Mouse (Mus musculus): ENCODE measurements around the gene Usp33.
A peak's percentile ranks its signal among the peaks of the same experiment; 100 is the strongest.
"Not testable (repeated sequence)": the region's sequence is repeated elsewhere in the genome, so short reads cannot be mapped to it uniquely, and the experiment has no call there.

Usp33 gene

DNA sequence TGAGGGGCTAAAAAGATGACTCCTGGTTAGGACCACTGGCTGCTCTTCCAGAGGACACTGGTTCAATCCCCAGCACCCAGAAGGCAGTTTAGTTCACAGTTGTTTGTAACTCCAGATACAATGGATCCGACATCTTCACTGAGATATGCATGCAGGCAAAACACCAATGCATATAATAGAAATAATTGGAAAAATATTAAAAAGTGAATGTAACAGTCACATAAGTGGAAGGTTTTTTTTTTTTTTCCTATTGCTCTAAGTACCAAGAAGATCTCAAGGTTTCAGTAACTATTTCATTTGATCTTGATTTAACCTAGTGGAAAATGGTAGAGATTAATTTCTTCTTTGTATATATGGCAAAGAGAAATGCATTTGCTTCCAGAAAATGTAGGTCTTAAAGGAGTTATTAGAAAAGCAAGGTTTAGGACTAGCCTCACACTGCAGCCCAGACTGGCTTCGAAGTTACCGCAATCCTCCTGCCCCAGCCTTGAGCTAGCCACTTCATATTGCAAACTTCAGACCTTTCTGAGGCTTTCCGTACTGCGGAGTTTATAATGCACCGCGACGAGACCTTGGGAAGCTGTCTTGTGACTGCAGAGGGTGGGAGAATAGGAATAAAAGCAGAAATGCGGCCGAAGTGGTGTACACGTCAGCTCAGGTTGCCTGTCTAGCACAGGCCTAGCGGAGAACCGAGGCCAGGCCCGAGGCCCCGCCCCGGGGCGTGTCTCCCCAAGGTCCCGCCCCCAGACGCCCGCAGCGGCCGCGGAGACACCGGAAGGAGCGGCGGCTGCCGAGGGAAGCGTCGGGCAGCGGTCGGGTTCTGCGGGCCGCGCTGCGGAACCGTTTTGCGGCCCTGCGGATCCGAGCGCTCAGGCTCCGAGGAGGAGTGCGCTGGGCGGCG is at the start of gene Usp33:
Usp33 (plus strand) TSS at position 747 of the 901 bp plus-strand sequence.
- DNase-seq (ENCODE audit: low spot score), result peak; percentile 87

DNA sequence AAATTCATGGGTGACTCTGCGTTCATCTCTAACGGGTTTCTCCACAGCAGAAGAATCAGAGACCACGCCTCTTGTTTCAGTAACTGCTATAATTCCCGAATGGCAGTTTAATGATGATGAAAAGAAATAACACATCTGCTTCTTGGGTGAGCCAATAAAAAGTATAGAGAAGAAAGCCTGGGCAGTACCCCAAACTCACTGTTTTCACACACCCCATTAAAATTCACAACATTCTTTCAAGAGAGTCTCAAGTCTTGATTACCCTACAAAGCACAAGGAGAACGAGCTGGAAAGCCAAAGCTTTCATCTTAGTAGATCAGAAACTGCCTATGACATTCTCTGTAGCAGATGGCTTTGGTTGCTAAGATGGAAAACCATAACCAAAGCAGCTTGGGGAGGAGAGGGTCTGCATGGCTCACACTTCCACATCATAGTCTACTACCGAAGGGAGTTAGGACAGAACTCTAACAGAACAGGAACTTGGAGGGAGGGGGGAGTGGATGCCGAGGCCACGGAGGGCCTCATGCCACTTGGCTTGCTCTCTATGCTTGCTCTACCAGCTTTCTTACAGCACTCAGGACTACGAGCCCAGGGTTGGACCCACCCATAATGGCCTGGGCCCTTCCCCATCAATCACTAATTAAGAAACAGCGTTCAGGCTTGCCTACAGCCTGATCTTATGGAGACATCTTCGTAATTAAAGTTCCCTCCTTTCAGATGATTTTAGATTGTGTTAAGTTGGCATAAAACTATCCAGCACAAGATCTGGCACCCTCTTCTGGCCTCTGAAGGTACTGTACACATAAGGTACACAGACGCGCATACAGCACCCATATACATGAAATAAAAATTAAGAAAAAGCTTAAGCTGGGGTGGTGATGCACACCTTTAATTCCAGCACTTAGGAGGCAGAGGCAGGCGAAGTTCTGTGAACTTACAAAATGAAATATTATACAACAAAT is 45.6 kb upstream of the Usp33 start:
- no peak for DNase-seq (ENCODE audit: low spot score)

DNA sequence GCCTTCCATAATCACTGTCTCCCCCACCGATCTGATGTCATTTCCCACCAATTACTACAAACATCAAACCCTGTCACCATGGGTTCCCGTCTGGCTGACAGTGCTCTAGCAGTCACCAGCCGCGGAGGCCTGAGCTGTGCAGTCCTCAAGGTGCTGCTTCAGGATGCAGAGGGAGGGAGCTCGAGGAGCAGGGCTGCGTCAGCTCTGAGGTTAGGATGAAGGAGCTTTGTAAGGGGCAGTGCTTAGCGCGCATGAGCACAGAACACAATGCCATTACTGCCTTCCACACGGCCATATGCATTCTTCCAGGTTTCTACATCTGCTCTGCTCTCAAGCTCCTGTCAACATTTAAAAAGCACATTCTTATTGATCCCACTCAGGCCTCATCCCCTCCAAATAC is 43.3 kb upstream of the Usp33 start:
- DNase-seq (ENCODE audit: low spot score), result no peak

DNA sequence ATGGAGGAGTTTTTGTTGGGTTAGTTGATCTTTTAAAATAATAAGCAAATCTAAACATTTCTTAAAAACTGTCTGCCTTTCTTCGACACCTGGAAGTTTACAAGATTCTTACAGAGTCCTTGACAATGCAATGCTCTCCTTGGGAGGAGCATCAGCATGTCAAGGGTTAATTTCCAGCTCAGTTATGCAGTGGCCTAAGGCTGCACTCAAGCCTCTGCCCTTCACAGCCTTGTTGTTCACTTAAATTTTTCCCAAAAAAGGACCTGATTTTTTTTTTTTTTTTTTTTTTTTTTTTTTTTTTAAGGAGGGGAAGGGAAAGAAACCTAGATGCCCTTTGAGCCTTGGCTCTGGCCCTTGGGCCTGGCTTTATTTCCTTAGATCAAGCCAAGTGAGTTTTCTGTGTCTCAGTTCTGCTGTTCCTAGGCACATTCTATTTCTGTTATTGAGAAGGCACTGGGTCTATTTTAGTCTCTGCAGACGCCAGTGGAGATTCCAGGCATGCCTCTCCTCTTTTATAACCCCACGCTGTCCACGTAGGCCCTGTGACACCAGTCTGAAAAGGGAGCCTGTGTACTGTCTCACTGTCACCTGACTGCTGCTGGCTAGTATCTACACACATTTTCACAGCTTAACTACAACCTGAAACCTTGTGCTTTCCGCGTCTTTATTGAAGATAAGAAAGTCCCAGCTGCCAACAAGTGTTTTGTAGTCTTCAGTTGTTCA is 42.0 kb upstream of the Usp33 start:
- no peak for DNase-seq (ENCODE audit: low spot score)

DNA sequence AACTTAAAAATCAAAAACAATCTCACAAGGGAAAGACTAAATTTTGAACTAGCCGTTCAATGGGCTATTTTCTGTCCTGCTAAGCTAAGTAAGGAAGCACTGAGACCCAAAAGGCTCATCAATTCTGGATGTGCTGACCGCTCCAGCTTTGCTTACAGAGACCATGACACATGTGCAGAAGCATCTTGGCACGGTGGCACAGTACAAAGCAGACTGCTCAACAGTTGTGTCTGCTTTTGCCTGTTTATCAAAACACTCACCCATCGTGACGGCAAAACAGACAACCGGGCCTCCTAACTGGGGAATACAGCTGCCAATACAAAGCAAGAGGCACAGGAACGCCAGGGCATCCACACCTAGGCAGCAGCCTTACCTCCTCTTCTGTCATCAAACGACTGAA is 41.2 kb upstream of the Usp33 start:
- DNase-seq (ENCODE audit: low spot score), result no peak

DNA sequence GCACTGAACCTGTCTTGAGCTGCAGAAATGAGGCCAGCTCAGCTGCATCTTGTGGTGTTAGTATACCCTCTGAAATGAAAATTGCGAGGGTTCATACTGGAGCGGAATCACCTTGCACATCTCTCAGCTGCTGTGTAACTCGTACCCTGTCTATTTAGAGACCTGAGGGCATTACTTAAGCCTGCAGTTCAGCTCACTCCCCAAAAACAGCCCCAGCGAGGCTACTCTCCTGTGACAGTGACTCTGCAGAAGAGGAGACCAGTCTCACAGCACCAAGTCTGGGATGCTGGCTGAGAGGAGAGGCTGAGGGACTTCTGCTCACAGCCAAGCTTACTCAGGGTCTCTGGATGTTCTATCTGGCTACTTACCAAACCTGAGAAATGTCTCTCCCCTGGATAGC is 40.3 kb upstream of the Usp33 start:
- DNase-seq (ENCODE audit: low spot score), result no peak

DNA sequence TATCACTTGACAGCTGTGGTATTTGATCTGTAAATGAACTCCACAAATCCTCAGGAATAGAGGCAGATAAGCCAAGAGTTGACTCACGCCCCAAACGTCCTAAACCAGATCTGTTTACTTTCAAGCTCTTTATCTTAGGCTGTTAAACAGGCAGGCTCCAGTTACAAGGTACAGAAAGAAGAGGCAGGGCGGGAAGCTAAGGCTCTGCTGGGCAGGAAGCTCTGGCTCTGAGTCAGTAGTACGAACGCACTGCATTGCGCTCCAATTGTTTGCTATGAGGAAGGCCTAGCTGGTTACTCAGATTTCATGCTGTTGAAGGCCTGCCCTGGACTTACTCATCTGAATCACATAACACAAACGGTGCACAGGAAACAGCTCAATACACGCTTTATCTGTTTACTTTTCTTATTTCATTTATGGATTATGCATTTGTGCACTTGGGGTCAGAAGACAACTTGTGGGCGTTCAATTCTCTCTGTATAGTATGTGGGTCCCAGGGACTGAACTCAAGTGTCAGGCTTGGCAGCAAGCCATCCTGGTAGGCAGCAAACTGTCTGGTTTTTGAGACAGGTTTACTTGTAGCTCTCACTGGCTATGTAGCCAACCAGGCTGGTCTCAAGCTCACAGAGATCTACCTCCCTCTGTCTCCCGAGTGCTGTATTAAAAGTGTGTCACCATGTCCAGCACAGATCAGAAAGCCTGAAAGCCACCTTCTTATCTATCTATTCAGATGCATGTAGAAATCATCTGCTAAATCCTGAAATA is 37.6 kb upstream of the Usp33 start:
- DNase-seq (ENCODE audit: low spot score), result no peak

DNA sequence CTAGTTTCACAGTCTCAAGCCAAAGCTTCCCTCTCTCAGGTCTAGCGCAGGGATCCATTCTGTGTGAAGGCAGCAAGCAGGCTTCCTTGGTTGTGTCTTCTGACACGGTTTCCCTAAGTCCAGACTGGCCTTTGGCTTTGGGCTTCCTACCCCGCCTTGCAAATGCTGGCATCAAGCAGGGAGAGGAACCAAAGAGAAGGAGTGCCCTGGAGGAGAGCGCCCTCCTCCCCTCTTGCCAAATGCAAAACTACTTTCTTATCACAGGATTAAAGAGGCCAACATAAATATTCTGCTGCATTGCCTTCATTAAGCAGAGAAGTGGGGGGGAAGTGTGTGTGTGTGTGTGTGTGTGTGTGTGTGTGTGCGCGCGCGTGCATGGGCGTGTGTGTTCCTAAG is 37.0 kb upstream of the Usp33 start:
- no peak for DNase-seq (ENCODE audit: low spot score)

DNA sequence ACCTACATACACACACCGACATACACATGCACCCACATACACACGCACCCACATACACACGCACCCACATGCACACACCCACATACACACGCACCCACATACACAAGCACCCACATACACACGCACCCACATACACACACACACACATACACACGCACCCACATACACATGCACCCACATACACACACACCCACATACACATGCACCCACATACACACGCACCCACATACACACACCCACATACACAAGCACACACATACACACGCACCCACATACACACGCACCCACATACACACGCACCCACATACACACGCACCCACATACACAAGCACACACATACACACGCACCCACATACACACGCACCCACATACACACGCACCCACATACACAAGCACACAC is 31.6 kb upstream of the Usp33 start:
- not testable (repeated sequence) for DNase-seq (ENCODE audit: low spot score)

DNA sequence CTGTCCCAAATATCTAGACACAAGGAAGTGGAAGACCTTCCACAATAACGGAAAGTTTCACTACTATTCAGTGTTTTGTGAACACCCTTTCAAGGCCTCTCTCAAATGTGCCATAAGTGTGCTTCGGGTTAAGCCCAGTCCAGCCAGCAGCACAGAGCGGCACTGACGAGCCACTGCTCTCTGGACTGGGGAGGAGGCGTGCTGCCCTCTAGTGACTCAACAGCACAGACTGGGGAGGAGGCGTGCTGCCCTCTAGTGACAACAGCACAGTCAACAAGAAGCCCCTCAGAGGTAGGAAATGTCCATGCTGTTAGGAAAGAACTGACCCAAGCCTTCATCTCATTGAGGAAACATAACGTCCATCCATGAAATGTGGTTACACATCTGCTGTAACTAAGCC is 30.7 kb upstream of the Usp33 start:
- peak; percentile 42 for DNase-seq (ENCODE audit: low spot score)

DNA sequence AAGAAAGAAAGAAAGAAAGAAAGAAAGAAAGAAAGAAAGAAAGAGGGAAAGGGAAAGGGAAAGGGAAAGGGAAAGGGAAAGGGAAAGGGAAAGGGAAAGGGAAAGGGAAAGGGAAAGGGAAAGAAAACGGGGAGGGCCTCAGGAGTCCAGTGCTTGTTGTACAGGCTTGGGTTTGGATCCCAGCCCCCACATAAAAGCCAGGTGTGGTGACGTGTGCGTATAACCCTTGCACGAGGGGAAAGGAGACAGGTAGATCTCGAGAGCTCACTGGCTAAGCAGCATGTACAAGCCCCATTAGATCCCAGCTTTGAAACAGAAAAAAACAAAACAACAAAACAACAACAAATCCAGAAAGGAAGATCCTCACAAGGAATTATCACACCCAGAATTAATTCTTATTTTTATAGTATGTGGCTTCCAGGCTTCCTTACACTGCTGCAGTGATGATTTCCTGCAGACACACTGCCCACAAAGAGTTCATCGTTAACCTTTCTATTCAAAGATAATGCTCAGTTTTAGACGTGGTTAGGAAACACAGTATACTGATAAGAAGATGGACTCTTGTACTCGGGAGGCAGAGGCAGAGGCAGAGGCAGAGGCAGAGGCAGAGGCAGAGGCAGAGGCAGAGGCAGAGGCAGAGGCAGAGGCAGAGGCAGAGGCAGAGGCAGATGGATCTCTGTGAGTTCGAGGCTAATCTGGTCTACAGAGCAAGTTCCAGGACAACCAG is 29.7 kb upstream of the Usp33 start:
- not testable (repeated sequence) for DNase-seq (ENCODE audit: low spot score)

DNA sequence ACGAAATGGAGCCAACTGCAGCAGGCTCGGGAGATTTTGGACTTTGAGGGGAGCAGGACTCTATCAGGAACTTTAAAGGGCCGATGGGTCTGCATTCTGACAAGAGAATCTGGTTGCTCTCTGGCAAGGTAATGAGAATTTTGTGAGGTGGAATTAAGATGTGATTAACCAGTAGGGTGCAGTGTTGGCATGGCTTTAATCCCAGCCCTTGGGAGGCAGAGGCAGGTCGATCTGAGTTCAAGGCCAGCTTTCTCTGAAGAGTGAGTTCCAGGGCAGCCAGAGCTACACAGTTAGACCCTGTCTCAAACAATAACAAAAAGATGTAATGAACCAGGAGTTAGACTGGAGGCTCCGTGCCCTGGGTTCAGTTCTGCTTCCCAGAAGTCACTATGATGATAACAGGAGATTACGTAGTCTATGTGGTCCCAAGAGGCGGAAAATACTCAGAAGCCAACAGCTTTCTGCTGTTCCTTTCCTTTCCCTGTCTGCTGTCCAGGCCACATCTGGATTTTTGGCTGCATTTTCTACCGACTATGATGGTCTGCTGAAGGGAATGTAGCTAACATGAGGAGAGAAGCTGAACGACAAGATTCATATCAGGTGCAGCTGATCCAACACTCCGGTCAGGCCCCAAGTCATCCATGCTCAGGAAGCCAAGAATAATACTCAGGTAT is 25.2 kb upstream of the Usp33 start:
- DNase-seq (ENCODE audit: low spot score), result no peak

DNA sequence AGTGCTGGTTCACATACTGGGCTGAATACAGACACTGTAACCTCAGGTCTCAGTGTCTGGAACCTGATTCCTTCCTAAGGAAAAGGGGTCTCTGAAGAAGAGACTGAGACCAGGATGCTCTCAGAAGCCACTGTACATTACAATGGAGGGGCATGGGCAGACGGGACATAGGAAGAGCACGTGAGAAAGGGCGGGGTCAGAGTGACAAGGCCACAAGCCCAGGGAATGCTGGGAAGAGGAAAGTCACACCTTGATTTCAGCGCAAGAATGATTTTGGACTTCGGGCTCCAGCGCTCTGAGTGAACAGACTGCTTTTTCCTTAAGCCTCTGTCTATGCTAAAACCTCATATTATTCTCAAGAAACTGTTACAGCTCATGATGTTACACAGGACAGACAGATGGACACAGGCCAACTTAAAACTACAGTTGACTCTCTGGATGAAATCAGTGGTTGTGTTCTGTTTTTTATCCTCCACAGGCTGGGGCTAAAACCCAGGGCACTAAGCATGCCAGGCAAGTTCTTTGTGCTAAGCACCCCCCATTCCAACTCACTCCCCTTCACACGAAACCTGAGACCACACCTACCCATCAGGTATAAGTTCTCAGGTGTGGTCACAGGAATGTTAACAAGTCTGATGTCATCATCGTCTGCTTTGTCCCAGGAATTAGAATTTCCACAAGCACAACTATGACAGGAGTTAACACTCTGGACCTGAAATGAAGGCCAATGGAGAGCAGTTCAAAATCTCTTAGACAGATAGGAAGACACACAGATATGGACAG is 24.3 kb upstream of the Usp33 start:
- DNase-seq (ENCODE audit: low spot score), result no peak

DNA sequence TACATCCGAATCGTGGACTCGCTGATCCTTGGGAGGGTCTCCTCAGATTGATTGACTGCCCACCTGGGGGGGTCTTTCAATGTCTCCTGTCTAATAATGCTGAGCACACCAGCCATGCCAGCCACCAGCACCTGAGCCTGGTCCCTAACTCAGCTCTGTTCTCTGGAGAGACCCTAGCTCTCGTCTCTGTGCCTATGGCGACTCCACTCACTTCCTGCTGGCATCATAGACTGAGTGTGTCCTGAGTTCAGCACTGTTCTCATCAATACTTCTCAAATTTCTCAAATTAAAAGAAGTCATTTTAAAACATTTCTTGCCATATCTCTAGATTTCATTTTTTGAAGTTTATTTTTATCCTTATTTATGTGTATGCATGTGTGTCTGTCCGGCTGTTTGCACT is 14.2 kb upstream of the Usp33 start:
- no peak for DNase-seq (ENCODE audit: low spot score)

DNA sequence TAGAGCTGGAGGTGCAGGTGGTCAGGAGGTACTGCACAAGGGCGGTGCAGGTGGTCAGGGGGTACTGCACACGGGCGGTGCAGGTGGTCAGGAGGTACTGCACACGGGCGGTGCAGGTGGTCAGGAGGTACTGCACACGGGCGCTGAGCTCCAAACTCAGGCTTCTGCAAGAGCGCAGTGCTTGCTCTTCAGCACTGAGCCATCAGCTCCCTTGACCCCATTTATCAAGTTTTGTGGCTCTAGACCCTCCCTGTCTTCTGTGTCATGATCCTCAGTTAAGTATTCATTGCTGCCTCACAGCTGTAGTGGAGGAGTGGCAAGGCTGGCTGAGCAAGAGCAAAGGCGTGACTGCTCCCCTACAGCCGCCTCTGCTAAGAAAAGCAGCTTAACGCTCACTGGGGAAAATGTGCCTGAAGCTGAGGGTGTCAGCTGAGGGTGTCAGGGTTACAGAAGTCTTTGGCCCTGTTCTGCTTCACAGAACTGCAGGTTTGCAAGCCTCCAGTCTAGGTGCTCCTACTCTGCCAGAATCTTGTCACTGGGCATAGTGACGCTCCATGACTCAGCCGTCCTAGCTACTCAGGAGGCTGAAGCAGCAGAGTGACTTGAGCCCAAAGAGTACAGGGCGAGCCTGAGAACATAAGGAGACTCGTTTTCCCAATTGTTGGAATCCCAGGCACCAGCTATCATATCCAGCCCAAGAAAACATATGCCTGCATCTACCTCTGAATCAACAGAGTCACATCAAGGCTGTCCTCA is 13.6 kb upstream of the Usp33 start:
- DNase-seq (ENCODE audit: low spot score), result no peak

DNA sequence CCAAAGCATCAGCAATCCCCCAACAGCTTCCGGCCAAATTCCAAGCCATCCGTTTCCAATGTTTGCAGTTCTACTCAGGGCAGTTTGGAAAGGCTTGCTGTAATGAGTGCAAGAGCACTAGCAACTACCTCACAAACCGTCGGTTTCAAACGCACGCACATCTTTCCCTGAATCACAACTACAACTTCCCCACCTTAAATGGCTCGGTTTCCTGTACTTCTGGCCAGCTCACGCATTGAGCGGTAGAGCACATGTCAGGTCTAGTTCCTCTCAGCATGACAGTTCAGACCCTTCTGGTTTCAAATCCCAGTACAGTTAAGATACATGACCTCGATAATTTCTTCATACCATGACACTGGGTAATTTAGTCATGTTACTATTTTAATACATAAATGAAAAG is 12.6 kb upstream of the Usp33 start:
- DNase-seq (ENCODE audit: low spot score), result no peak

DNA sequence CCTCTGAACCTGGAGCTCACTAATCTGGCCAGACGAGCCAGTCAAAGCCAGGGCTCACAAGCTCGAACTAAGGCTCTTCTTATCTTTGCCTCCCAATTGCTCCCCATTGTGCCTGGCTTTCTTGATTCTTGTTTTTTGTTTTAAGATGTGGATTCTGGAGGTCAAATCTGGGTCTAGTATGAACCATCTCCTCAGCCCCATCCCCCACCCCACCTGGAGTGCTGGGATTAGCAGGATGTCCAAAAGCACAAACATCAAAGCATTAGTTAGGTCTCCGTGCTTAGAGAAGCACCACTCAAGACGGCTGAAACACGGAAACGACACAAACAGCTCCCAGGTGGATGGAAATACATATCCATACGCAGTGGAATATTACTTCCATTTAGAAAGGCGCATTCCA is 10.2 kb upstream of the Usp33 start:
- DNase-seq (ENCODE audit: low spot score), result no peak

DNA sequence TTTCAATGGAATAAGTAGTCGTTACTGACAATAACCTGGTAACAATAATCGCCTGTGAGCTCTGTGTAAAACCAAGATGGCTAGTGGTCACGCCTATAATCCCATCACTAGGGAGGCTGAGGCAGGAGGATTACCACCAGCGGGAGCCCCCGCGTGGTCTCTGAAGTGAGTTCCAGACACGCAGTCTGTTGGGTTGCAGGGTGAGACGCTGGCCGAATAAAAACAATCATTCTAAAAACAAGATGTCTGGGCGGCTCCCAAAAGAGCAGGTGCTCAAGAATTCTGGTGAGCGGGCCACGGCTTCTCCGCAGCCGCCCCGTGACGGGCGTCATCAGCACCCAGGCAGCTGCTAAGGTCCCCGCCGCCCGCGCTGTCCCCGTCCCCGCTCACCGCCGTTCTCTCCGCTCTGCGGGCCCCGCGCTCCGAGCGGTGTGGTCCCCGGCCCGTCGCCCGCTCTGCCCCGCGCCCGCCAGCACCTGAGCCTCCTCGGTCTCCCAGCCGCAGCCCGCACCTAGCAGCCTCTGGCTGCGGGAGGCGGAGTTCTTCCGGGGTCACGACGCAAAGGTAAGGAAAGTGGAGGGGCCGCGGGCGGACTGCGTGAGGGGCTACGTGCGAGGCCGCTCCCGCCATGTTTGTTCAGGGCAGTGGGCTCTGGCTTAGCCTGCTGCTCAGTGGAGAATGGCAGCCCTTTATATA is 6.3 kb upstream of the Usp33 start, which contains the start of gene Miga1:
Miga1 (minus strand) TSS at position 546 of the 696 bp plus-strand sequence.
- peak; percentile 77 for DNase-seq (ENCODE audit: low spot score)
